Mouse (Mus musculus): ENCODE measurements around the gene Fam78a. TPM values are rescaled to one million over a fixed set of nuclear protein-coding genes. Genes with fewer than 3 reads are reported as not detected.

The Fam78a gene
- polyA plus RNA-seq, 1 experiment = 0.48 TPM

DNA sequence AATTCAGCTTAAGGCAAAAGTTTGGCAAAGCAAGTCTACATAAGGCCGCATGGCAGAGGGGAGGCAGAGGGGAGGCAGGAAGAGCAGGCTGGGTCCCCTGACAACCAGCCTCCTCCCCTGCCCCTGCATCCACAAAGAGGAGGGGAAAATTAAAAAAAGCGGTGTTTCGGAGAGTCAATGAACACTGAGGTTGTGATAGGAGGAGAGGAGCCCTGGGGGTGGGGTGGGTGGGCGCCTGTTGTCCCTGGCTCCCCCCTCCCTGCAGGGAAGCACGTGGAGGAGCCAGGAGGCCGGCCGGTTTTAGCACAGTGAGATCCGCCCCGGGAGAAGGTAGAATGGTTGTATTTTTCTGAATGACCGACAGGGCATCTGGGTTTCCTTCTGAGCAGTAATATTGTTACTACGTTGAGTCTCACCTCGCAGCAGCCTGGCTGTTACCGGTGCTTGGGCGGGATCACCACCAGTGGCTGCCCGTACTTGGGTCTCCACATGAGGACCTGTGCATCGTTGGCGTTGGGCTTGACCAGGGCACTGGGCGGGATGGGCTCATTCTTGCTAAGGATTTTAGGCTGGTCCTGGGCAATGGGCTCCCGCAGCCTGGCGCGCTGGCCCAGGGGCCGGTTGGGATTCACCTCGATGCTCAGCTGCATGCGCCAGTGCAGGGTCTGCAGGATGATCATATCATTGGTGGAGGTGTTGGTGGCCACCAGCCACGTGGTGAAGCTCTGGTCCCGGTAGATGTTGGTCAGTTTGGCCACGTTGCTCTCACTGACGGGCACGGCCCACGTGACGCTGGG, 15.6 kb downstream of the Fam78a start:
- no peak for DNase-seq (ENCODE audit: low spot score)

DNA sequence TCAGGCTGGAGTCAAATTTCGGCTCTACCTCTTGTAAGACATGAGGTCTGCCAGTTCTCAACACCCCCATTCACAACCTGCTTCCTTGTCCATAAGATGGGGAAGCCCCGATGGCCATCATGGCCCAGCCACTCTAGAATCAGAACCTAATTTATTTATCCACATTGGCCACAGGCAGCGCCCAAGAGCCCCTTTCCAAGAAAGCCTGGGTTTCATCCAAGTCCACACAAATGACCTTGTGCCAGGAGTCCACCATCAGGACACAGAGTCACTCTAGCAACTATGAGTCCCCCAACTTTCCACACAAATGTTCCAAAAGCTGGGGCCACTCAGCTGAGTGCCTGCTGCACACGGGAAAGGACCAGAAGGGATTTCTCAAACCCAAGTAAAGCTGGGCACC, 18.7 kb downstream of the Fam78a start:
- no peak for DNase-seq (ENCODE audit: low spot score)

DNA sequence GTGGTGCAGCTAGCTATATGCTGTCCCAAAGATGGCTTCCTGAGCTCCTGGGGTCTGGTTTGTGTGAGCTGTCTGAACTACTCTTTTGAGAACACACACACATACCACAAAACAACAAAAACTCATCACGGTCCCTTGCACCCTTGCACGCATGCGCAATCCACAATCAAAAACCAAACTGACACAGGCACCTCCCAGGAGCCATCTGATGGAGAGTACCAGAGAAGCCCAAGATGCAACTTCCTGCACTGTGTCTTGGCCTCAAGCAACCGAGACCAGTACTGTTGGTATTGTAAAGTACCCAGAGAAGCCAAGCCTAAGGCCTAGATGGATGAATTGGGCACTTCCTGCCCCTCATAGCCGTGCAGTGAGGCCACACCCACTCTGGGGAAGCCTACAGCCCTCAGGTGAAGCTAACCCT, 19.3 kb downstream of the Fam78a start:
- no peak for DNase-seq (ENCODE audit: low spot score)

DNA sequence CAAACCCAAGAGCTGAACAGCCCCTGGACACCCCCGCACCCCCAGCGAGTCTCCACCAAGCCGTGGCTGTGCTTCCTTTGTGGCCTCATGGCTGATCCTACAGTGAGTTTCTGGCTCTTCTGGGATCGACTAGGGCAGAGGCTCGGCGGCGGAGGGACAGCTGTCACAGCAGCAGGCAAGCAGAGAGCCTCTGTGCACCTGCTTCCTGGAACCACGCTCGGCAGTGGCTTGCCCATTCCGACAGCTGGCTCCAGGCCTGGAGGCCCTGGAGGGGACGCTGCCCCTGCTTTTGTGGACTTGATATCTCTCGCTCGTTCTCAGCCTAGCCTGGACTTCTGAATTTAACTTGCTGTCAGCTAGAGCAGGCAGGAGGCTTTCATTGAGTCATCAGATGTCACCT, 19.7 kb downstream of the Fam78a start:
- DNase-seq (ENCODE audit: low spot score) = no peak

DNA sequence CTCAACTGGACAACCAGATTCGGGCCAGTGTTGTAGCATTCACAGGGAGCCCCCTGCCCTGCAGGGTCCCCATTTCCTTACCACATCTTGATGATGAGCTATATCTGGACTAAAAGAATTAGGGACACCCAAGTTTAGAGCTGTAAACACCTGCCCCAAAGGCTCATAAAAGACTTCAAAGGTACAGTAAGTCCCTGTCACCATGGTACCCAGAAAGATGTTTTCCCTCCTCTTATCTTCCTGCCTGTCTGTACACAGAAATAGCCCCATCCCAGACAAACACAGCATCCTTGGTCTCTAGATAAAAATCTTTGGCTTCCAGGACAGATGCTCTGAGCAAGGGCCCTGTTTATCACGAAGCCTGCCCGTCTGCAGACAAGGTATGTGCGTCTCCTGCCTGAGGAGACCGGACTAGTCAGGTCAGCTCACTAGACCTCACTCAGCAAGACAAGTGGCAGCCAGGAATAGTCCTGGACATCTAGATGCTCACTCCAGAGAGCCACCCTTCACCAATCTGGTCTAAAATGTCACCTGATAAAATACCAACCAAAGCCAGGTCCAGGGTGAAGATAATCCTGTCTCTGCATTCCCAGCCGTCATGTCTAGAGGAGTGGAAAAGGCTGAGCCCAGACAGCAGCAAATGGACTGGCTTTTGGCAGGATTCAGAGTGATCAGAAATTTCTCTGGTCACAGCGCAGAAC, 21.1 kb downstream of the Fam78a start:
- DNase-seq (ENCODE audit: low spot score) = no peak

DNA sequence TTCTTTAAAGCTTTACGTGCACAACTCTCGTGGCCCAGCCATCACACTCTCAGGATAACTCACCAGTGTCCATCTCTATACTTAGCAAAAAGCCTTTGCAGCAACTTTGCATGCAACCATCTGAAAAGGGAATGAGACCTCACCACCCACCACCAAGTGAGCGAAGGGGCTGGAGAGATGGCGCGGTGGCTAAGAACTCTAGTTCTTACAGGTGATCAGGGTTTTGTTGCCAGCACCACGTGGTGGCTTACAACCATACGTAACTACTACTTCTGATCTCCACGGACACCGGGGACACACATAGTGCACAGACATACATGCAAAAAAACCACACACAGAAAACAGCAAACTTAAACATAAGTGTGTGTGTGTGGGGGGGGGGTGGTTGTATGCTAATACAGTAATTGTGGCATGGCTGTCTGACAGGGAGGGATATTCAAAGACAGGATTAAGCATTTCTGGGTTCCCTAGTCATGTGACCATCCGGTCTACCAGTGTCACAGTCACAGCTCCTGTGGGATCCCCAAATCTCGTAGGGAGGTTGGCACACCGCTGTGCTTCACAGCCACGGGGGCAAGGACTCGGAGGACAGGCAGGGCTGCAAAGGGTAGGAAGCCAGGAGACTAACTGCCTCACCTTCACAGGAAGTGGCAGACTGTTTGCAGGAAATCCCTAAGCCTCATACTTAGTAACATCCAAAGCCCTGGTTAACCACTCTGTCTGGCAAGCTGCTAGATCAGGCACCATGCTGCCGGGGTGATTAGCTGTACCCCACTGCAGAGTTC, 21.8 kb downstream of the Fam78a start:
- no peak for DNase-seq (ENCODE audit: low spot score)

DNA sequence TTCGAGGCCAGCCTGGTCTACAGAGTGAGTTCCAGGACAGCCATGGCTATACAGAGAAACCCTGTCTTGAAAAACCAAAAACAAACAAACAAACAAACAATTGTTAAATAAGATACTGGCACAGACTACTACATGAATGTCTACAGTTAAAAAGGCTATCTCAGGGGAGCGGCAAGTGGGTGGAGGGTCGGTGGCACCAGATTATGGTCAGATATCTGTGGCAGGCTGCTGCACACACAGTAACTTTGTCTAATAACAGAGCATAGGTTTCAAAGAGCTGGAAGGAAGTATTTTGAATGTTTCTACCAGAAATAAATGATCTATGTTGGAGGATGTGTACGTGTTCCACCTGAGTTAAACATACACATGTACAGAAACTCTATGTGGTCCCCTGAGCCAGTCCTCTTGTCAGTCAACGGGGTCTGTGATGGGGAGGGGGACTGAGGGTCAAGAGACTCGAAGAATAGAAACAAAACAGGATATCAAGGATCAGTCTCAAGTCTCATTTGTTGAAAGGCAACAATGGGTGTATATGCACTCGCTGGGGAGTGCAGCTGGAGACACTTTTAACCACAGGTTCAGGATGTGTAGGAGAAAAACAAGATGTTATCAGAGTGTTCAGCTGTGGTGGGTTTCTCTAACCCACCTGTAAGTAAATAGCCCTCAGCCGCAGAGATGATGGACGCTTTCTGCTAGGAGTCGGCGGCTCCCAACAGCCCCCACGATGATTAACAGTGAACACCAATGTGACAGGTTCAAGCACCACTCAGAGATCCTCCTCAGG, 22.7 kb downstream of the Fam78a start:
- DNase-seq (ENCODE audit: low spot score) = no peak

DNA sequence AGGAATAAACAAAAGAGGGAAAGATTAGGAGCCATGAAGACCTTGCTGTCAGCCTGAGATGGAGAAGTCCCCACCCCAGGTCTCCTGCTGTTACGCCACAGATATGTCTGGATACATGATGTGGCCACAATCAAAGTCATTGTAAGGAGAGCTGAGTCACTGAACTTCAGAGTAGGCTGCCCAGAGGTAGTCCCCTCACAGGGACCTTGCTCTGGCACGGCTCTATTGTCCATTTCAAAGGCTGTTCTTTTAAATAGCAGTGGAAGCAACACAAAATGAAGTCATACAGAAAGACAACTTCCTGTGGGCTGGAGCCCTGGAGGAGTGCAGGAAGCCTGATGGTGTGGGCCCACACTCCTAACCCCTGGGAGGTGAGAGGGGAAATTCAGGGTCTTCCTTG, 23.5 kb downstream of the Fam78a start:
- DNase-seq (ENCODE audit: low spot score) = no peak

DNA sequence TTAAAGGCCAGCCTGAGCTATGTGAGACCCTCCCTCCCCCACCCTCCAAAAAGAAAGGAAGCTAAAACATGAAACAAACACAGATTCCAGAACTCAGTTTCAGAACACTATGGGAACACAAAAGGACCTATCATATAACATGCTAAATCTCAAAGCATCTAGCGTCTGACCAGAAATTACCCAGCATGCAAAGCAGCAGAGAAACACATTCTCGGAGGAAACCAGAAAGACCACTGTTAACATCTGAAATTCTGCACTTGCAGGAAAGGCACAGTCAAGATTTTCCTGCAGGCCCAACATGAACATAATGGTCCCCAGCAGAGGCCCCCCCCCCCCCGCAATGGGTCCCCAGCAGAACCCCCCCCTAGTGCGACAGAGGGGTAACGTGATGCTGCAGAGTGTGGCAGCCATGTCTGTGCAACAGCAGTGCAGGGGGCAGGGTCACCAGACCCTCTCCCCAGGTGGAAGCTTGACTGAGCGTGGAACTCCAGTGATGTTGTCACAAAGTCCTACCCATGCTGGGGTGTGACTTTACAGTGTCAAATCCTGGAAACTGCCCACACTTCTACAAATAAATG, 24.3 kb downstream of the Fam78a start:
- DNase-seq (ENCODE audit: low spot score) = no peak

DNA sequence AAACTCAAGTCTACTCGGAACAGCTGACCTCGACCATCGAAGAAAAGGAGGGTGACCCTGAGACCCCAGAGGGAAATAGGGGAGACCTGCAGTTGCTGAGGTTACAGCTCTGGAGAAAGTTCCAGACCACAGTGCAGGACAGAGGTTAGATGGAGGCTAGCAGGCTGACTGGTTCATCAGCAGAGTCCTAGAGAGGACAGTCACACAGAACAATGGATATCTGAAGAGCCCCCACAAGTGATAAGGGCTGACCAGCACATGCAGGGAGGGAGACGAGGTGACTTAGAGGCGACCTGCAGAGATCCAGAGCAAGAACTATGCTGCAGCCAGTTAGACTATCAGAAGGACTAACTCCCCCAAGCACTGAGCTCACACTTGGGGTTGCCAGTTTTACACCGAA, 25.0 kb downstream of the Fam78a start:
- no peak for DNase-seq (ENCODE audit: low spot score)

DNA sequence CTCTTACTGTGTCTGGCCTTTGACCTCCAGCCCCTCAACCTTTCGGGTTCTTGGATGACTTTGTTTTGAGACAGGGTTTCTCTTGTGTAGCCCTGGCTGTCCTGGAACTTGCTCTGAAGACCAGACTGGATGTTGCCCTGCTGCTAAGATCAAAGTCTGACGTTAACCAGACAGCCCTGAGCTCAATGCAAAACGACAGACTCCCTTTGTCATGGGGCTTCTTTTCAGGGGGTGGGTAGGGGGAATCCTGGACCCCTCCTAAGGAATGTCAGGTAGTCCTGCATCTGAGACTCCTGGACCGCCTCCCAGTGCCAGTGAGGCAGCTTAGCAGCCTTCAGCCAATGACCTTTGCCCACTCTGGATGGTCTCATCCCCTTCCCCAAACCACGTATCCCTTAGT, 25.9 kb downstream of the Fam78a start:
- no peak for DNase-seq (ENCODE audit: low spot score)

DNA sequence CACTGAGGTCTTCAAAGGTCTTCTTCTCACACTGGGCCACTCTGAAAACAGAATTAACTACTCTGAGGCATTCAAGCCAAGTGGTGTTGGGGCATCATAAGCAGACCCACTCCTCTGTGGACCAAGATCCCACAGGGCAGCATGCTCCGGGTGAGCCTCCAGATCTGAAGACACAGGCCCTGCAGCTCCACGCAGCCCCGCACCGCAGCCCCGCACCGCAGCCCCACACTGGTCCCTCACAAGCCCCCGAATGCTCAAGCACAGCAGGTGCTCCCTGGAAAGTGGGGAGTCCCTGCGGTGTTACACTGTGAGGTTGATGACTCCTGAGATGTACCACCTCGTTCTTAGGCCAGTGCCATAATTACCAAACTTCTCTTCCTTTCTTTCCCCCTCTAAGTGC, 26.4 kb downstream of the Fam78a start:
- DNase-seq (ENCODE audit: low spot score) = no peak

DNA sequence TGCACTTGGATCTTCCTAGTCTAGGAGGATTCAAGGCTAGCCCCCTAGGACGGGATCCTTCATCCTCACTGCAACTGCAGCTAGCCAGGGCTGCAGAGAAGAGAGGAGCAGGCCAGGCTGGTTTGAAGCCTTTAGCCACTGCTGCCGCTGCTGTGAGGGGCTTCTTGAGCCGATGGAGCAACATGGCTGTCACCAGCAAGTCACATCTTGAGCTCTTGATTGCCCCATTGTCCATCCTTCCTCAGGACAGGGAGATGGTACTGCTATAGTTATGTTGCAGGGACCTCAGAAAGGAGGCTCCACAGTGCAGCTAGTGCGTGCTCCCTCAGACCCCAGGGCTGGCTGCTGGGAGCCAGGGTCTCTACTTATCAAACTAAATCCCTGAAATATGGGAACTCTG, 26.9 kb downstream of the Fam78a start:
- DNase-seq (ENCODE audit: low spot score) = no peak

DNA sequence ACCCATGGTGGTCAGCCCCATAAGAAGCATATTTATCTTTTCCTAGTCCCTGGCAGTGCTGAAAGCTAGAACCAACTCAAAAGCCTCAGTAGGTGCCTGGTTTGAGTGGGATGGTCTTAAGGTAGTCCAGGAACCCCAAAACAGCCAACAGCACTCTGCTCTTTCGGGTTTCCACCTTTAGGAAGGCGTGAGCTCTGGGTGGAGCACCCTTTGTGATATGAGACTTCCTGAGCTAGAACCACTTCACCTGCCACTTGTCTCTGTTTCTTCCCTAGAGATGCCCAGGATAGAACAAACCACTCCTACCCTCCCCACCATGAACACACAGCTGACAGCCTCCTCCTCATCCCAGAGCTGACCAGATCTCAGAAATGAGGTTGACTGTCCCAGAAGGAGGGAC, 27.3 kb downstream of the Fam78a start:
- no peak for DNase-seq (ENCODE audit: low spot score)

DNA sequence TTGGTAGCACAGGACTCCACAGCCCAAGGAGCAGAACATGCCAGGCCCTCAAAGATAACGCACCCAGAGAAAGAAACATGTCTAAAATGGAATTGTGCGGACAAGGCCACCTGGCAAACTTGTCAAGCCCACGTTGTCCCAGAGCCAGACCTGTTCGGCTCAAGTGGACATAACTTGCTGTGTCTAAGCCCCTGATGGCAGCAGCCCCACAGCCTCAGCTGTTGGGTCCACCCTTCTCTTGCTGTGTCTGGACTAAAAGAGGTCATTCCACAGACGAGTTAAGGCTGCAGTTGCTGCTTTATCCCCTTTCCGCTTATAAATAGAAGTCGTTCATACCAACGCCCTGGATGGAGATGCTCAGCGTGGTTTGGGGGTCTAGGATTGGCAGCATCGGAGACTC, 28.1 kb downstream of the Fam78a start:
- no peak for DNase-seq (ENCODE audit: low spot score)

DNA sequence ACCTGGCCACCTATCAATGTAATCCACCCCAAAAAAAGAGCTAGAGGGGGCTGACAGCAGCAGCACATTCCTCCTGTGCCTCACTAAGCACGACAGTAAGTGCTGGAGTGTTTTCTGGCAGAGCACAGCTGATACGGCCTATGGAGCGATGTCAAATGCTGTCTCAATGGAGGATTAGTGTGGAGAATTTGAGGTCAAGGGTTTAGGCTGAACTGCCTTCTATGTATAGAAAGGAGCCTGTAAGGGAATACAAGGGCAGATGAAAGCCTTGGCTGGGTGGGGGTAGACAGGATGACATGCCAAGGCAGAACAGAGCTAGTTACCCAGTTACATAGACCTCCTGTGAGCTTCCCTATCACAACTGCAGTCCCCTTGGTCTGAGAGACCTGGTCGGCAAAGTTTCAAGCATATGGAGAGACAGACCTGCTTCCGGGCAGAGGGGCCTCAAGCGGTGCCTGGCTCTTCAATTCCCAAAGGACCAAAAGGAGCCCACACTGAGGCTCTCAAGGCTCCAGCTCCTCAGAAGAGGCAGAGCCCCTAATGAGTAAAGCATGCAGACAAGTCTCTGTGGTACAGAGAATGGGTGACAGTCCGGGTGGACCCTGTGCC, 29.2 kb downstream of the Fam78a start:
- DNase-seq (ENCODE audit: low spot score) = no peak

DNA sequence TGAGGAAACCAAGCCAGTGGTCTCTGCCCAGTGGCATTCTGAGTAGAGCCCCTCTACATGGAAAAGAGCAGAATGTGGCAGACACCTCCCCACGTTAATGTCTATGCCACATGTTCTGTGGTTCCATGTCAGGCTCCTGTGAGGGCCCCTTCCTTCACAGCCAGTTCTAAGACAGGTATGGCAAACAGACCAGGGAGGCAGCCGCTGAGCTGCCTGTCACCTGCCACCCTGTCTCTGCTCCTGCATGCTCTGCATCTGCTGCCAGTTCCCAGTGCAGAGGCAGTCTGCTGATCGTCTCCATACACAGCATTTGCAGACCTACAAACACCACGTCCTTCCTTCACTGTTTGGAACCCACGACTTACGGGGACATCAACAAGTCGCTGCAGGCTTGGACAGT, 32.2 kb downstream of the Fam78a start:
- no peak for DNase-seq (ENCODE audit: low spot score)

DNA sequence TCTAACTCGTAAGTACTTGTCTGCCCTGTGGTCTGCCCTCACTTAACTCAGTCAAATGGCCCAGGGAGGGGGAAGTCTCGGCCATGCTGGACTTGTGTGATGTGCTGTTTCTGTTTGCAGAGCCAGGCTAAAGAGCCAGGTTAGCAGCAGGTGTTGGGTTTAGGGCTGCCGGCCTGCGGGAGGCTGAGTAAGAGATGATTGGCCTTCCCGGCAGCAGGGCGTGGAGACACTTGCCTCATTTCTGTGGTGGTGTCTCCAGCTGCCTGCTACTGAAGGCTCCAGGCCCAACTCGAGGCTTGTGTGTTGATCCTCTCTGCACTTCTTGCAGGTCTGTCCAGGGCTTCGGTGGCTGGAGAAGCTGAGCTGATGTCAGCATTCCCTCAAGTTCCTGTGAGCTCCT, 32.9 kb downstream of the Fam78a start:
- no peak for DNase-seq (ENCODE audit: low spot score)

DNA sequence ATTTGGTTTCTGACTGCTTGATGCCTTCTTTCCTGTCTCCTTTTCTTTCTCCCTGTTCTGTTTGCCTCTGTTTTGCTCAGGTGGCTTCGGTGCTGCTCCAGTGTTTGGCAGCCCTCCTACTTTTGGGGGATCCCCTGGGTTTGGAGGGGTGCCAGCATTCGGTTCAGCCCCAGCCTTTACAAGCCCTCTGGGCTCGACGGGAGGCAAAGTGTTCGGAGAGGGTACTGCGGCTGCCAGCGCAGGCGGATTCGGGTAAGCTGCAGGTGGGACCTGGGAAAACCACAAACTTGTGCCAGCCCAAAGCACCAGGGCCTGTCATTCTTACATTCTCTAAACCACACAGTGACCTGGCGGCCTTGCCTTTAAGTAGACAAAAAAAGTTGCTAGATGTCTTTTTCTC, 37.3 kb downstream of the Fam78a start:
- DNase-seq (ENCODE audit: low spot score) = no peak

DNA sequence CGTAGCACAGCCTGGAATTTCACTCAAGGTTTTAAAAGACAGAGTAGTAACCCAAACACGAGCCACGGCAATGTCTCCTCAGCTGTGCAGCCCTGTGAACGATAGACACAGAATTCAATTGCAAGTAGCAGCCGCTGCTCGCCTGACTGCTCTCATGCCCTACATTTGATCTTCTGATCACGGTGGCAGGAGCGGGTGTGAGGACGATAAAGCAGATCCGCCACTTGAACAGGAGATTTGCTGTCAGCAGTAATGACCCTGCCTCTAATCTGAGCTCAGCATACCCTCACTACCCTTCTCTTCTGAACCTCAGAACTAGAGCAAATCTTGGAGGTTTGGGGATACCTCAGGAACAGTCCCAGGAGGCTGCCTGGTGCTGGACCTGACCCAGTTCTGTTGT, 38.6 kb downstream of the Fam78a start:
- DNase-seq (ENCODE audit: low spot score) = no peak

DNA sequence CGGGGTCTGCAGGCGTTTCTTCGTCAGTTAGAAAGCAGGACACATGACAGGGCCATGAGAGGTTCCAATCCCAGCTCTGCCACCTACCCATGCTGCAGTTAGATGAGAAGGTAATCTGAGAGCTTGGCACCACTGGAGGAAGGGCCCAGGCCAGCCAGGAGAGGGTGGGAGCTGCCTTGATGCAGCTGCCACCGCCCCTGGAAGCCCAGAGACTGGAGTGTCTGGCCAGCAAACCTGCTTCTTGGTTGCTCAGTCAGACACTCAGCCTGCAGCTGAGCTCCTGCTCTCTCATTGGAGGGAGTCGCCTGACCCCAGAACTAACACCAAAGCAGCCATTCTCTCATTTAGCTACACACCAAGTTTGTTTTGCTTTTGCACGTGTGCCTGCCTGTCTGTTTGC, 39.3 kb downstream of the Fam78a start:
- DNase-seq (ENCODE audit: low spot score) = no peak
